Mouse (Mus musculus) frontal cortex, adult (tissue): ENCODE measurements around the gene Gadl1.
A peak's percentile ranks its signal among the peaks of the same experiment; 100 is the strongest.

ENCODE experiments used
- ATAC-seq: cut with Nextera tagmentation; 2 replicates; pipeline ENCODE4 v1.9.2; 2017; ENCODE audit warnings: mild to moderate bottlenecking, moderate library complexity, mixed read lengths; ENCODE audit not compliant: low TSS enrichment

The Gadl1 gene

DNA sequence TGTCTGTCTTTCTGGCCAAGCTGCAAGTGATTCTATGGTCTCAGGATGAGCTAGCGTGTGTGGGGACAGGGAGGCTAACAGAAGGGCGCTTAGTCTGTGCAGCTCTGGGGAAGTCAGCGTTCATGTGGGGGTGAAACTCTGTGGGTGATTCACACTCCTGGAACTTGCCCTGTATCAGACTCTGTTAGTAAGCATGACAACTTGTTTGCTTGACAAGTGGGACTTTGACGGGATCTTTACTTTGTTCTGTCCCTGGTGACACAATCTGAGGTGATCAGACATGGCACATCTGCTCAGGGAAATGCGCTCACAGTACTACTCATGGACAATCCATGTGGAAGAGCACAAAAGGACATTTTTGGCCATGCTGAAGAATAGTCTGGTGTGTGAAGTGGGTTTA is 178.0 kb downstream of the Gadl1 start:
- ATAC-seq, result no peak

DNA sequence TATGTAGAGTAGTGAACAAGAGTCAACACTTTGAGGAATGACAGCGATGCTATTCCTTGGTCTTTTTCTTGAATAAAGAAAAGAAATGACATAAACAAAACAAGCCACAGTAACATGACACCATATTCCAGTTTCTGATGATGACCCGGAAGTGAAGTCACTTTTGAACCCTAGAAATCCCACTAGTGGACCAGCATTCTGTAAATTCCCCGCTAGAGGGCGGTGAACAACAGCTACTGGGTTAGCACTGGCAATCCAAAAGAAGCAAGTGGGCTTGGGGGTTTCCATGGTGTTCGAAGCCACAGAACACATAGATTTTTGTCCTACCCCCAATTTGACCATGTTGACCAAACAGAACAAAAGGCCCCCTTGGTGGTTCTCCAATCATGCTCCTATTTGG is 178.6 kb downstream of the Gadl1 start:
- no peak for ATAC-seq

DNA sequence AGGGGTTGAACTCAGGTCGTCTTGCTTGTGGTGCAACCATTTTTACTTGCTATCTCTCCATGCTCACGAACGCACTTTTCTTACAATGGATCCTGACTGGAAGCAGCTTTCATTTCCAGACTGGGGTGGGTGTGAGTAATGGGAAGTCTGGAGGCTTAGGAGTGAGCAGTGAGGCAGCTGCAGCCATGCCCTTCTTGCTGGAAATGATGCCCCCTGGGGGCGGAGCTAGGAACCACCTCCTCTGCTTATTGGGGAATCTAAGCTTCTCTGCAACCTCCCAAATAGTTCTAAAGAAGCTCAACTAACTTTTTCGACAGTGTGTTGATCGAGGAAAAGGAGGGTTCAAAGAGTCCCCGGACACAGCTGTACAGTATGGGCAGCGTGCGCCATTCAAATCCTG is 179.7 kb downstream of the Gadl1 start:
- no peak for ATAC-seq

DNA sequence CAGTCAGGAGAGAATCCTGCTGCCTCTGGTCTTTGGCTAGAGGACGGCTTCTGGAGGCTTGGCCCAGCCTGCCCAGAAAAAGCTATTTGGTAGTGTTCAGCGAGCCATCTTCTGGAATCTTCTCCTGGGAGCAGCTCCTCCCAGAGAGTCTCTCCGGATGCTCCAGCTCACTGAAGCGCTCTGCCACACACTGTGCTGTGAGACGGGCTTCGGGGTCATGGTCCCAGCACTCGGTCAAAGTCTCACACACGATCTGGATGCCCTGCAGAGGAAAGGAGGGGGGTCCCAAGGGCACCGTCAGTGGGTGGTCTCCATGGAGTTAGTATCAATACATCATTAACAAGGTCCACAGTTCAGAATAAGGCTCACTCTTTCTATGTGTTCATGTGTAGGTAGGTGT is 181.0 kb downstream of the Gadl1 start:
- no peak for ATAC-seq

DNA sequence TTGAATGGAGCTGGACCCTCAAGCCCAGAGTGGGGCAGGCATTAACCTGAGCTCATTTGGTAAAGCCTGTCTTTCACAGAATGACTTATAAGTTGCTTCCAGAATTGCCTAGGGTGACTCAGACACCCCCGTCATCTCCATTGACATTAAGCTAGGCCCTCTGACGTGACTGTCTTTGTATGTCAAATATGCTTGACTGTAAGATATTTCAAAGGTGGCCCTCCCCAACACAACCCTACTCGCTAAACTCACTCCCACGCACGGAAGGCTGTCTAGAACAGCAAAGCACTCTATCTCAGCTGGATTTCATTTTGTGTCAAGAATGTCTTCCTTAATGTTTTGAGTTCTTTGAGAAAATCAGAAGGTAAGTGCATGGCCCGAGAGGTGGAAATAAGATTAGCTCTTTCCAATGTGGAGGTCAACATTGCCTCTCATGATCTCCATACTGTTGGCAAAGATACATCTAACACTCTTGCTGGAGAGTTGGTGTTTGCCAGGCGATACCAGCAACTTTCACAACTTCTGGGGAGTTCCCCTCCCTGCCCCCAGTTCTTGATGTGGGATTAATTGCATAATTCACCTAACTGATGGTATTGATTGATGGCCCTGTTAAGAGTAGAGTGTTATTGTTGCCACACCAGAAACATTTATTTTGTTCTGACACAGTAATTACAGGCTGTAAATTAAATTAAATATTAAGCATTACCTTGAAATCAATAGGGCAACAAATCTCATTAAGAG is 182.0 kb downstream of the Gadl1 start:
- no peak for ATAC-seq

DNA sequence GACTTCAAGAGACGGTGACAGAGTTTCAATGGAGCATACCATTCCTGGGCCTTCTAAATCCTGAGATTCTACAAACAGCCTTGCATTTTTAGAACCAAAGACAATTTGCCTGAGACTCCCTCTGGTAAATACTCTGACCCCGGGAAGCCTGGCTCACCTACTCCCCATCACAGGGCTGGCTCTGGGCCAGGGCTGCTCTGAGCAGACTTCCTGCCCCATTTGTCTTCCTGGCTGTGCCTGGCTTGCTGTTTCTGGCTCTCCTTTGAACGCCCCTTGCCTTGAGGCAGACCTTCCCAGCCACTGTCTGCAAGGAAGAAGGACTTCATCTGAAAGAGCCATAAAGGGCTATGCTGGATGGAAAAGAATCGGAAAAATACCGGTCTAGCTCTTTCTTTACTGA is 182.7 kb downstream of the Gadl1 start:
- no peak for ATAC-seq

DNA sequence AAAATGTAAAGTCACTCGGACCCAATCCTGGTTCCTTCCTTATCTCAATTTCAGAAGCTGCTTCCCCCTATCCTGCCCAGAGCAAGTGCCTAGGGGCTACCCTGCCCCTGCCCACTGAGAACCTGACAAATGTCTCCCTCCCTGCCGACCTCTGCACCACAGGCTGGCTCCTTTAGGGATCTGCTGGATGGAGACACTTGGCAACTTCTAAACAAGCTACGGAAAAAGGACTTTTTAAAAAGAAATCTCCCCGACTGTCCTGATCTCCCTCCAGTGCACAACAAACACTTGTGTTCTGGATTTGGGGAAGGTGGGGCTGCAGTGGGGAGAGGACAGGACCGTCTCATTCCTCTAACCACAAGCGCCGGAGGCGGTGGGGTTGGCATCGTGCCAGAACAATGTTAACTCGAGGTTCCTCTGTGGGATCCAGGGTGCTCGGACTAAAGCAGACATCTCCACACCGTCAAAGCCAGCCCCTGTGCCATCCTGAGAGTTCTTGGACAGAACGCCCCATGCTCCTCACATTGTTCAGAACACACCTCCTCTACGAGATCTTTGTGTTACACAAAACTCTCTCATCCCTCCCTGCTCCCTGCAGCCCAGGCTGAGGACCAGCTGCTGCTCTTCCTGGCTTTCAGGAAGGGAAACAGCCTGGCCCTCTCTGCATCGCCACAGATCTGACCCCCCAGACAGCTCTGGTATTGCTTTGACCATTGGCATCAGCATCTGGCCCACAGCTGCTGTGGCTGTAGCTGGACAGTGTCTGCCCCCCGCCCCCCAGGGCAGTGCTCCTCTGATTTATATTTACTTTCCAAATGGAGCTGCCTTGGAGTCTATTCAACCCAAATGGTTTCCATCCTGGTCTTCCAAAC is 189.7 kb downstream of the Gadl1 start:
- peak; percentile 31; the same call in 1 of the 2 replicates for ATAC-seq

DNA sequence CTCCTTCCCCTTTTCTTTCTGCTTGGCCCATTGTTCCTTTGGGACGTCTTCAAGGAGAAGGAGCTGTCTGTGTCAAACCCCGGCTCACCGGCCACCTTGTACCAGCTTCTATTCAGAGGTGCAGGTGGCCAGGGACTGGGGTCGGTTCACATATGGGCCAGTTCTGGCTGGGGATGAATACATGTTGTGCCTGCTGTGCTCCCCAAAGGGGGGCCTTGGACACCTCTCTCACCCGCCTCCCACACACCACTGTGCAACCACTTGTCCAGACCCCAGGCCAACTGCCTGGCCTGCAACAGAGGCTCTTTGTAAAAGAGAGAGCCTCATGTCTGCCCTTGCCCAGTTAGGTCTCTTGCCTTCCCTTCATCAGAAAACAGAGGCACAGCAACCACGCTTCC is 190.3 kb downstream of the Gadl1 start:
- no peak for ATAC-seq

DNA sequence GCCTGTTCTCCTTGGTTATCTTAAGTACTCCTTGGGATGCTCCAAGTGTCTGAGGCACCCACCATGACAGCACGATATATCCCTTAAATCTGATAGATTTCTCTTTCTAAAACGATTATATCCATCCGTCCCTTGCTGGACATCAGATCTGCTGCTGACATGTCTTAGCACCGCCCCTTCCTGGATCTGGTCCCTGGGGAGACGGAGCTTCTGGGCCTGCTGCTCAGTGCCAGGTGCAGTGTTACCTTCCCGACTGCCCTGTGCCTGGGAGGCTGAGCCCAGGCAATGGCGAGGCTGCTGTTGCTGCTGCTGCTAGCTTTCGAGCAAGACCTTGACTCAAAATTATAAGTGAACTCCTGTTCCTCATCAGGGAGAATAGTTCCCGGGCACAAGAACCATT is 190.8 kb downstream of the Gadl1 start:
- ATAC-seq, result no peak

DNA sequence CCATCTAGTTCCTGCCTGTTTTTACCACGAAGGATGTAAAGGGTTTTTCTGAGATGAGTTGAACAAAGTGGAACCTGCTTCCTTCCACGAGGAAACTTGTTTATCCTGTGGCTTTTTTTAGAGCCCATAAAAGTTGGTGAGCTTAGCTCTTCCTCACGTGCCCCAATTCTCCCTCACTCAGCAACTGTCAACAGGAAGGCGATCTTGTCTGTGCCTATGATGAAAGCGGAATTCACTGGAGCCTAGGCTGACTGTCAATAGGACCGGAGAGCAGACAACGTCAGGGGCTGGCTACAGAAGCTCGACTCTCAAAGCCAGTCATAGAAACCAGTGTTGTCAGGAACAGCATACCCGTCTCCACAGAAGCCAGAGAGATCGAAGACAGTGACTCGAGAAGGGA is 192.6 kb downstream of the Gadl1 start:
- no peak for ATAC-seq

DNA sequence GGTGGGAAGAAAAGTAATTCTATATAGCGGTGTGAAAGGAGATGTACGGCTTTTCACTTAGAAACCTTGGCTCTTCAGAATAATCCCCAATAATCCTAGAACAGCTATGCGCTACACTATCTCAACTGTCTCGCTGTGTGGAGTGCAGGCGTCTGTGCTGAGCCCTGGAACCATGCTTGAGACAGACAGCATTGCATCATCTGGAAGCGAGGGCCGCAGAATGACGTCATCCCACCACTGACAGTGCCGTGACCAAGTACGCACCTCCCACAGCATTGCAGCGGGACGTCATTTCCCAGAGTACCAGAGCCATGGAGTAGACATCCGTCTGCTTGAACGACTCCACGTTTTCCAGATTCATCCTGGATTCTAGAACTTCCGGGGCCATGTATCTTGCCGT is 195.5 kb downstream of the Gadl1 start:
- no peak for ATAC-seq

DNA sequence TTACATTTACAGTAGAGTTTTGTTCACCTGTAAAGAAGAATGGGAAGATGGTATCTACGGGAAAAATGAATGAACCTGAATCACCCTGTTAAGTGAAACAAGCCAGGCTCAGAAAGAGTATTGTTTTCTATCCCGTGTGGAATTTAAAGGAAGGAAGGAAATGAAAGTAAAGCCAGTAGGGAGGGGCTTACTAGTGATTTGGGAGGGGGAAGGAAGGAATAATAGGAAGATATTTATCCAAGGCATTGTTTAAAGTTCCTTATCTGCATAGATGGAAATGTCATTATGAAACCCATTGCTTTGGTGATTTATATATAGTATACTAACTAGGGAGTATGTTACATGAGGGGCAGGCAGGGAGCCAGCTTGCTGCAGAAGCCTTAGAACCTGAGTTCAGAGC is 199.5 kb downstream of the Gadl1 start:
- ATAC-seq, result no peak

DNA sequence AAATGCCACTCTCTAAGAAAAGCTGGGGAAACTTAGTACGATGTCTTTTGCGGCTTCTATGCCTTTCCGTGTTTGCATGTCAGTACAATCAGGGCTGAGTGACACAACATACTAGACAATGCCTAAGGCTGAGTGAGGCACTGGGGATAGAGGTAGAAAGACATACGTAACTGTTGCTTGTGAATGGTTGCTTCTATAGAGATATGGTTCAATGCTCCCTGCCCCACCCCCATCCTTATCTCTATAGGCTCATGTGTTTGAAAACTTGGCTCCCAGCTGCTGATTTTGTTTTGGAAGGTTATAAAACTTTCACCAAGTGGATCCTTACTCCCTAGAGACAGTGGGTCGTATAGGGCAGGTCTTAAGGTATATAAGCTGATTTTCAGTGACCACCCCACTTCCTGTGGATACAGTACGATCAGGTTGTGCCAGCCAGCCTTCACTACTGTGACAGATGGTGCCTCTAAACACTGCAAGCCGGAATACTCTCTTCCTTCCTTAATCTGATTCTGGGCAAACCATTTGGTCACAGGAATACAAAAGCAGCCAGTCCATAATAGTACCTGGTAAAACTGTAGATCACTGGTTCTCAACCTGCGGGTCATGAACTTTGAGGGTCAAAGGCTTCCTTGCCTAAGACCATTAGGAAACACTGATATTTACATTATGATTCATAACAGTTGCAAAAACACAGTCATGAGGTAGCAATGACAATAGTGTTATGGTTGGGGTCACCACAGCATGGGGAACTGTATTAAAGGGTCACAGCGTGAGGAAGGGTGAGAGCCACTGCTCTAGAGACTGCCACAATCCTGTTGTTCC is 202.1 kb downstream of the Gadl1 start:
- no peak for ATAC-seq

DNA sequence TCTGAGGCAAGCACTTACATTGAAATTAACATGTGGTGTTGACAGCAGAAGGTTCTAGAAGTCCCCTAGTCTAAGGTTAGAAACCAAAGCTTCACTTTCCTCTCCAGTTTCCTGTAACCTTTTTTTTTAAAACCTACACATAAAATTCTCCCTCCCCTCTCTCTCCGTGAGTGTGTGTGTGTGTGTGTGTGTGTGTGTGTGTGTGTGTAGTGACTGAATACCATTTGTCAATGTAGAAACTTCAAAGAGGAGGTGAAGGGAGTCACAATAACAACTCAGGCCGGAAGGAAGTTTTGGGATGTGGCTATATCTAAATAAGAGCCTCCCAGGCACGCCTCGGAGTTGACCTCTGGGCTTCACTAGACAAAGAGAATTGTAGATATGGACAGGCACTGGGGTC is 205.1 kb downstream of the Gadl1 start:
- ATAC-seq, result no peak

DNA sequence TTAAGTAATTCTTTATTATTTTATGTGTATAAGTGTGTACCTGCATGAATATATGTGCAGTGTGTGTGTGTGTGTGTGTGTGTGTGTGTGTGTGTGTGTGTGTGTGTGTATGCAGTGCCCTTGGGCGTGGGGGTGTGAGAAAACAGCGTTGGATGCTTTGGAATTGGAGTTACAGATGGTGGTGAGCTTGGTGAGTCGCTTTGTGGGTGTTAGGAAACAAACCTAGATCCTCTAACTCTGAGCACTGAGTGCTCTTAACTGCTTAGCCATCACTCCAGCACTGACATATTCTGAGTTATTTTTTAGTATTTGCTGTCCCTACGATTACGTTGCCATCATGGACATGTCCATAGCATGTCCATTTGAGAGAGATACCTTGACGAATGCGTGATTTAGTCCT is 206.6 kb downstream of the Gadl1 start:
- ATAC-seq, result peak; percentile 57; the same call in 1 of the 2 replicates

DNA sequence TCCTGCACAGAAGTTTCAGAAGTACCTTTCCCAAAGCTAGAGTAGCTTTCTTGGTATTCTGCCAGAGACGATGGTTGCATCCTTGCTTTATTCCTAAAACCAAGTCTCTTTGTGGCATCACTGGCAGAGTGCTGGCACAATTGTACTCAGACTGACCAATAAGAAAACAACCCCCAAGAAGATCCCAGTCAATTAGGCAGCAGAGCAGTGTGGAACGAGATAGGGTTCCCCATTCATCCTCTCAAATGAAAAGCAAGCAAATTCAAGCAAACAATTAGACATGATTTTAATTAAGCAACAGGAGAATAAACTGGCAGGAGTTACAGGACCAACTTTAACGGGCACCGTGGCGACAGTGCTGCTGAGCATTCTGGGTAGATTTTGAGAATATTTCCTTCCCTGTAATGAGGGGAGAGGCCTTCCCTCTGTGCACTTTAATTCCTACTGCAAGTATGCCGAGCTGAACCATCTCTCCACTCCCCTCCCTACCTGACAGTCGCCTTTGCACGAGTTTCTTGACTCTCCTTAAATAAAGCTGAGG is 209.1 kb downstream of the Gadl1 start:
- no peak for ATAC-seq

DNA sequence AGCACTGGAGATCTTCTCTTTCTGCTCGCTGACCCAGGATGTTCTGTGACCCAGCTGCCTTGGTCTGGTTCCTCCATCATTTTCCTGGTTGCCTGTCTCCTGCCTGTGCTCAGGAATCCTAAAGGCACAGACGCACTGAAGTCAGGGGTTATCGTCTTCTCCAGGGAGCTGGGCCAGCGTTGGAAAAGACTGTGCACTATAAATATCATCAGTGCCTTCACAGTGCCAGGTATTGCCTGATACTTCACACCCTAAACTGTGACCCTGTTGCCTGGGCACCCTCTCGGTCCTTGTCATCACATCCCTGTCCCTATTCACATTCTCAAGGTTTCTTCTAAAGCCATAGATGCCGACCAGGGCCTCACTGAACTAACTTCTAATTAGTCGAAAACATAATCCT is 210.7 kb downstream of the Gadl1 start:
- ATAC-seq, result no peak

DNA sequence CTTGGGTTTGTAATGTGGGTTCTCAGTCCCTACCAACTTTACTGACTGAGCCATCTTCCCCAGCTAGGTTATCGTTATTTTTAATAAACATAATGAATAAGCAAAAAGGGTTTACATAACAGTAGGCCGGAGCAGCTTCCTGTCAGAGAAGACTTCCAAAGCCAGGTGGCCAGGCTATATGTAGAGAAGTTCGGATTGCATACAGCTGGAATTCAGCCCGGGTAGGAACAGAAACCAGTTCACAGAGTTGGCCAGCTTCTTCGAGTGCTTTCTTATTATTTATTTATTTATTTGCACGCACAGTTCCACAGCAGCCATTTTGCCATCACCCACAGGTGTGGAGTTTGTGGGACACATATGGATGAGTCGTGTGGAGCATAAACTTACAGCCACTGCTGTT is 212.2 kb downstream of the Gadl1 start:
- no peak for ATAC-seq

DNA sequence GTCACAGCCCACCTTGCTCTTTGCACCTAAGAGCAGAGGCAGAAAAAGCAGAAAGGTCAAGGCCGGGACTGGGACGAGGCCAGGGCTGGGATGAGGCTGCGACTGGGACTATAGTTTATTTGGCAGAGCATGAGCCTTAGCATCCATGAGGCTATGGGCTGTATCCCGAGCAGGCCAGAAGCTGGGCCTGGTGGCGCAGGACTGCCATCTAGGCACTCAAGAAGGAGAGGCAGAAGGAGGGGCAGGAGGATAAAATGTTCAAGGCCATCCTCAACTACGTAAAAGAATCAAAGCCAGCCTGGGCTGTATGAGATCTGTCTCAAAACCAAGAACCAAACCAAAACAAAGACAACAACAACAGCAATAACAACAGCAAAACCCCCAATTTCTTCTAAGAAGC is 213.3 kb downstream of the Gadl1 start:
- no peak for ATAC-seq

DNA sequence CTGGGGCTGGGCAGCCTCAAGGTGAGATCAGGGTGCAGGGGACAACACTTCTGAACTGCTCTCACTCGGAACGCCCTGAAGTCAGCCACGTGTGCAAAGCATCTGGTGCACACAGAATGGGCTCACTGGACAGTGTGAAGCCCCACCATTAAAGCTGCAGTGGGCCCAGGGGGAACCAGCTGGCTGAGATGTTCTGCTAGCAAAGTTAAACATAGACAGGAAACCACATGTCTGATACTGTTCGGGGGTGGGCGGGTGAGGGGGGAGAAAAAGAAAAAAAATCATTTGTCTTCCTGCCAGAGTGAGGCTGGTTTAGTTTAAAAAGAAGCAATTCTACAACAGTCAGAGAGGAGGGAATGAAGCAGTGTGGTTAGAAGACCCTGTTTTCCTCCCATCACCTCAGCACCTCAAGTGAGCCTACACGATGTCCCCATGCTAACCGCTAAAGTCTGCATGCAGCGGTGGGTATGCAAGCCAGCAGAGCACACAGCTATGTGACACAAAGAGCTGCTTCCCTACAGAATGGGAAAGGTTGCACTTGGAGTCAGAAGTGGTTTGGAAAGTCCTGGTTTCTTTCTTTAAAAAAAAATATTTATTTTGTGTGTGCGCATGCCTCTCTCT is 213.8 kb downstream of the Gadl1 start:
- ATAC-seq, result peak; percentile 59; the same call in 1 of the 2 replicates
